Mouse (Mus musculus) embryo, embryonic 10 days (tissue): ENCODE results near the gene Nhs.

Source experiments
- DNase-seq: peaks from one replicate; pipeline ENCODE4 v3.0.0-alpha.2; 2015; ENCODE audit warnings: low spot score

Gene Nhs

DNA sequence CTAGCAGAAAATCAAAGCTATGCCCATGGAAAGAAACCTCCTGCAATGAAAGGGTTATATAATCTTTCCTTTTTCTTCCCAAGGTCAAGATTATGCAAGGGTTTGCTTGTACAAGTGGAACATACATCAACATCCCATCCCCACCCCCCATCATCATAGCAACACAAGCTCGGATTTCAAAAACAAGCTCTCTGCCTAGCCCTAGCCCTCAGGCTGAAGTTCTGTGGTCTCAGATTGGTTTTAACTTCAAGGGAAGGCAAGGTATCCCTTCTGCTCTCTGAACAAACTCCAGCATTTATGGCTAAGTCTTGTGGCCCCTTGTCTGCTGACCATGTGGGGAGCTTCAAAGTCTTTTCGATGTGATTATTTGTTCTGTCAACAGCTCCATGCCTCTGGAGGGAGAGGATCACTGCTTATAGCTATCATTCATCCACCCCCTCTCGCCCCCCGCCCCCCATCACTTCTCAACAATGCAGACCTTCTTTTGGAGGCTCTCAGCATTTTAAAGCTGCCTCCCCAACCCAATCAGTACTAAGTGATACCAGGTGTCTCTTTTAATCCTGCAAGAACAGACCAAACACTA, 216.3 kb downstream of the Nhs start:
- peak; percentile 21 for DNase-seq

DNA sequence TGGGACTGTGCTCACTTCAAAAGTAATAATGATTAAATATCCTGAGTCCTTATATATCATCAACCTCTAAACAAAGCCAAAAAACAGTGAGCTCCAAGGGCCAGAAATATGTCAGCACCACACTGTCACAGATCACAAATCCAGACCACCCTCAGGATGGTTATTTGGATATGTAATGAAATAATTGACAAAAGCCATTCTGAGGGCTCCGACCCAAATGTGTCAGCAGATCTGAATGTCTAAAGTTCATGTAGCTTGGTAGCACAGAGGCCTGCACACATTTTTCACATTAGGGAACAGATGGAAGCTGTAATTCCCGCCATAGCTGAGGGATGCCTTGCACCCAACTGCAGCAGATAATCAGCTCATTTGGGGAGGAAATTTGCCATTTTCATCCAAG, 218.8 kb downstream of the Nhs start:
- DNase-seq = peak; percentile 26

DNA sequence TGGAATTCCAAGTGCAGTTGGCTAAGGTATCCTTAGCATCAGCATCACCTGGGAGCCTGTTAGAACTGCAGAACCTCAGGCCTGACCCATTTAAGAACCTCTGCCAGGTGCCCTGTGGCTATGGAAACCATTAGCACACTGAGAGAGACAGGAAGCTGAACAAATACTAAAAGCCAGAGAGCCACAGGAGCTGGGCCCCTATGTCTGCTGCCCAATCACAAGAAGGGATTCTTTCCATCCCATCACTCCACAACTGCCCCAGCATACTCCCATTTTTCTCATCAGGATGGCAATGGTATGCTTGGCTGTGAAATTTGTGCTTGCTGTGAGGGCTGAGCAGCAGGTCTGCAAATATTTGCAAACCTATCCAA, 232.9 kb downstream of the Nhs start:
- DNase-seq = no peak

DNA sequence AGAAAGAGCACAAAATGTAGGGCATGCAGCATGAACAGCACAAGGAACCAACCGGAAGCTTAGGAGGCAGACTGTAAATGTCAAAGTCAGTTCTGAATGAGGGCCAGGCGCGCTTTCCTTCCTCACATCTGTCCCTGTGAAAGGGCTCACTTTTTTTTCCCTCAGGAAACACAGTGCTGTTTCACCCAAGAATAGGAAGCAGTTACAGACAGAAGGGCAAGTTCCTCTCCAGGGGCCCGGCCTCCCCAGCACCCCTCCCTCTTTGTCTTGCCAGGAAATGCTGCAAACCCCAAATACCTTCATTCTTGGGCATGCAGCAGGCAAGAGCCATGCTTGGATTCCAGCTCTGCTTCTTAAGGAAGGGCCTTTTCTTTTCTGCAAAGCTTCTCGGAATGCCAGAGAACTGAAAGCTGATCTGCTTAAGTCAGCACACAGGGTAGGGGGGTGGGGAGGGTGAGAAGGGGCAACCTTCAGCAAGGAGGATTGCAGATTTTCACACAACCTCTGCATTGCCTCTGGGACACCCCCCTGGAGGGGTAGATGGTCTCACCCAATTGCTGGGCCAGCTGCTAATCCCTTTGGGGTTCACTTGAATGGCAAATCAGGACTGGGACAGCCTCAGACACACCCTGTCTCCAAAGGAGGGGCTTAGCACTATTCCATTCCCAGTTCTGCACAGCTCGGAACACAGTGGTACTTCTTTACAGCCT, 233.4 kb downstream of the Nhs start:
- DNase-seq = peak; percentile 49

DNA sequence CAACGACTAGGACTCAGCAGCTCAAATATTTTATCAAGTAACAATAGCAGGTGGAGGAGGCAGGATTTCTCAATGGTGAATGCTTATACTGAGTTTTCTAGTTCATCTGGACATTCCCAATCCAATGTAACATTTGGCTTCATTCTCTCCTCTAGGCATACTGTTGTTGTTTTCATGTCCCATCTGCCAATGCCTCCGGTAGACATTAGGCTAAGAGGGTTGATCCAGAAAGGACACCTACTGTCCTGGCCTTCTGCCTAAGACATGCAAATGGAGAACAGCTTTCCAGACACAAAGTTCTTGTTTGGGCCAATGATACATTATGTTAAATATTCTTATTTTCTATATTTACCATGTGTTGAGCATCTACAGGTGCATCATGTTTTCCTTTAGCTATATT, 236.9 kb downstream of the Nhs start:
- DNase-seq = no peak

DNA sequence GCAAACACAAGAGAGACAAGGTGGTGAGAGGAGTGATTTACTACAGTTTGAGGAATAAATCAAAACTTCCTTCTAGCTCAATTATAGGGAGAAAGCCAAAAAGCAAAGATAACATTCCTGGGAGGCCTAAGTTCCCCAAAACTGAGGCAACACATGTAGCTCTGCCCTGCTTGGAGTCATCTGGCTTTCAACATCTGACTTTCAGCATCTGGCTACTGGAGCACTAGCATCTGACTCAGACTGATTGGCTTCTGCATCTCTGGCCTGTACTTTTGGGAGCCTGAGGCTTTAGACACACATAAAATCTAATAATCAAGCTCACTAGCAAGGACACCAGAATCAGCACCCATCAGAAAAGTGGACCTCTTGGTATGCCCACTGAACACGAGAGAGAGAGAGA, 237.9 kb downstream of the Nhs start:
- DNase-seq = no peak

DNA sequence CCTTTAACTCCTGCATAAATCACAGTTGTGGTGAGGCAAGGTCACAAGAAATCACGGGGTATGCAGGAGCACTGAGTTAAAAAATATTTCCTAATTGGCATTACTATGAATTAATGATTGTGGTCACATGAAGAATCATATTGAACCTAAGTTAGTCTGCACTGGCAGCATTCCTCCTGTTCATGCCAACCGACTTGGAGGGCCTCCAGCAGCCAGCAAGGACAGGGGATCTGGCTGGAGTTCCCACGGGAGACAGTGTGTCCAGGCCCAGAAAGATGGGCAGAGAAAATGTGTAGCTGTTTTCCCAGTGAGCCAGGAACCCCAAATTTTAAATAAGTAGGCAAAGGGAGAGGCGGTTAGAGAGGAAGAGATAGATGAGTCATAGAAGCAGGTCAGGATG, 249.6 kb downstream of the Nhs start:
- no peak for DNase-seq

DNA sequence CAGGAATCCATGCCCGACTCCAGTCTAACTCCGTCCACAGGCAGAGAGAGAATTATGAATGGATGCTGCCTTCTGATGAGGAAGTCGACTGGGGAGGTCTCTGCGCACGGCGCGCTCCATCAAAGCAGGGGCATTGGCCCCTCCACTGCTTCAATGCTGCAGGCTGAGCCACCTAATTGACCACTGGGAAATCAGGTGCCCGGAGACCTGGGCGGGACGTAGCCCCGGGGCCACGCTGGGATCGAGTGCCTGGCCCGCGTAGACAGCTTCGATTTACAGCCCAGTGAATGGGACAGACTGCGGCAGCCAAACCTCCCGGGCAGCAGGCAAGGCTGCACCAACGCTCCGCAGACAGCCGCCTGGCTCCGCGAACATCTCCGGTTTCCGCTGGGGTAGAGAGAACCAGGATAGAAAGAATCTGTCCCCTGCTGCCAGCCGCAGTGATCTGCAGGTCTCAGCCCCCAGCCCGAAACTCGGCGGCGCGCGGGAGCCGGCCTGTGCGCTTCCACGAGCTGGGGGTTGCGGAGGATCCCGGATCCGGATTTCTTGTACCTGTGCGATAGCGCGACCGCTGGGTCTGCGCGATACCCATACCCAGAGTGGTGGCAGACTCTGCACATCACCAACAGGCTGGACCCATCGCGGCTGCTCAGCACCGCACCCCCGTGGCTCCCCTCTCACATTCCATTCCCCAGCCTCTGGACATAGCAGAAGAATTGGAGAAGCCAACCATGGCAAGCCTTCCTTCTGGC, 250.7 kb downstream of the Nhs start:
- peak; percentile 47 for DNase-seq

DNA sequence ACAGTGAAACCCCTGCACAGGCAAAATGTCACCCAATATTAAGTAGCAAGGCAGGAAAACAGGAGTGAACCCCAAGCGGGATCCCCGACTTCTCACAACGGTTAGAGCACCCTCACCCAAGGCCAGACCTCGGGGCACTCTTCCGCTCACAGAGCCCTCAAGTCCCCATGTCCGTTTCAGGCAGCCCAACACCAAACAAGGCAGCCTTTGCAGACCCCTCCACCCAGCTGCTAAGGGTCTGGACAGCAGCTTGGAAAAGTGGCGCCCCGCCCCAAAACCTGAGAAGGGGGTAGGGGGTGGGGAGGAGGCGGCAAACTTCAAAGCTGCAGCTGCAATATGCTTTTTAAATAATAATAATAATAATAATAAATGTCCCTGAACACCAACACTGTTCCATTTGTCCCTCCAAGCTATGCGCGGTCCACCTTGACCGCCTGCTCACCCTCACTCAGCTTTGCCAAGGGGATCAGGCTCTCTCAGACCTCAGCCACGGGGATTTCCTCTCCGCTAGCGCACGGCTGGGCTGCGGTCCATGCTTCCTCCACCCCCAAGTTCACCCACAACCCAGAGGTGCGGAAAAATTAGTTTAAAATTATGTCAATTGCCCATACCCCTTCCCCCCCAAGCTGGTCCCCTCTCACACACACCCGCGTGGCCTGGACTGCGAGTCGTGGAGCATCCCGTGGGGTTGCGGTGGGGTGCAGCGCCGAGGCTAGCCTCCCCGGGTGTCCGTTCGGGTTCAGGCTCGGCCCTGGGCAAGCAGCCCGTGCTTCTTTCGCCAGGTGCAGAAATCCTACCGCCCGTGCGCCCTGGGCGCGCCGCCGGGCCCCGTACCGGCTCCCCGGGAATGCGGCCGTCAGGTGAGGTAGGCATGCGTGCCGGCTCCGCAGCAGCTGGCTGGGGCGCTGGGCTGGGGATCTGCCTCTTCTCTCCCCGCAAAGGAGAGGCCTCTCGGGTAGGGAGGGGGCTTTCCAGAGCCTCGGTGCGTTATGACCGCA, 251.6 kb downstream of the Nhs start:
- peak; percentile 10 for DNase-seq

DNA sequence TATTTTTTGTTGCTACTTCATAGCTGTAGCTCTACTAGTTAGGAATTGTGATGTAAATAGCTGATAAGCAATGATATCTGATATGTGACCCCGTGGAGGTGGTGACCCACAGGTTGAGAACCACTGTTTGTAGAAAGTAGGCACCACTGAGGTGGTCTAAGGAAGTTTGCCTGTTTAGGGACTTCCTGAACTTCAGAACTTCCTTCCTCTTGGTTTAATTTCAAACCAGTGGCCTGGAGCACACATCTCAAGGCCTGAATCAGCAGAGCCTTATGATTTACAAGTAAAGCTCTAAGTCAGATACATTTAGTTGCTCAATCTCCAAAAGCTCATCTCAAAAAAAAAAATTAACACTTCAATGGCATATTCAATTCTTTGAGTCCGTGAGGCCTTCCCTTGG, 265.1 kb downstream of the Nhs start:
- DNase-seq = no peak

DNA sequence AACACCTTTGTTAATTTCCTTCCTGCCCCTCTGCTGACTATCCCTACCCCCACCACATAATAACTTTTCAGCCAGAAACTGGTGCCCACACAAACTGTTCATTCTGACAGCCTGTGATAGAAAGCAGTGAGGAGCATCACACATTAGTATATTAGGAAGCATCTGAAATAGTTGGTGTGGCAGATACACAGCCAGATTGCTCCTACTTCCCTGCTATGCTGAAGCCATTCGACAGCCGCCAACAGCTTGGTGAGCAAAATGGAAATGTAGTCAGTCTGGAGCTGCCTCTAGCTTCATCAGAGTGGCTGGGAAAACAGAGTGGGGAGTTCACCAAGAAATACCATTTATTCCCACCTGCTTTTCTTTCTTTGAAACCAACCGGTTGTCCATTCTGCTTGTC, 275.9 kb downstream of the Nhs start:
- no peak for DNase-seq

DNA sequence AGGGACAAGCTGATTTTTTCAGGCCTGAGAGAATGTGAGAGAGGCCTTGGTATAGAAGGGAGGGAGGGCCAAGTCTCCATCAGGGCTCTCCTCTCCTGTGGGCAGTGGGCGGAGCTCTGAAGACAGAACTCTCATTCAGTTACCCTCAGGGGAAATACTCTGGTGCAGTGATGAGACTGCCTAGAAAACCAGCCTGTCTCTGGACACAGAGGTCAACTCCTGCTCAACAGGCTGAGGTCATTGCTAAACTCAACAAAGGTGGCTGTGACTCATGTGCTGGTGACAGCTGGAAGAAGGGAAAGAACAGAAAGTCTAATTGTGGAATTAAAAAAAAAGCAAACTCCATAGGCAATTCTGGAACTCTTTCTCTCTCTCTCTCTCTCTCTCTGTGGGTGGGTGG, 282.4 kb downstream of the Nhs start:
- DNase-seq = peak; percentile 21

DNA sequence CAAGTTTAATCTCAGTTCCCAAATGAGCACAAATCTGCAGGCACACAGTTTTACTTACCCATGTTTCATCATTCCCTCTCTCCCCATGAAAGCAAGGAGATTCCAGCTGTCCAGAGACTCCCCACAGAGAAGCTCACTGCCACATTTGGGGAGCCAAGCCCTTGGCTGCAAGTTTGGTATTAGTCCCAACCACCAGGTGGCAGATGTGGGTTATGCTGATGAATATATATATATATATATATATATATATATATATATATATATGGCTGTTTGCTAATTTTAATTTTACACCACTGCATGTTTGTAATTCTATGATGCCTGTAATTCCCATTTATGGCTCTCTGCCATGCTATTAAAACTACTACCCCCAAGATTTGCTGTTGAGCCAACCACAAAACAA, 286.0 kb downstream of the Nhs start:
- peak; percentile 16 for DNase-seq

DNA sequence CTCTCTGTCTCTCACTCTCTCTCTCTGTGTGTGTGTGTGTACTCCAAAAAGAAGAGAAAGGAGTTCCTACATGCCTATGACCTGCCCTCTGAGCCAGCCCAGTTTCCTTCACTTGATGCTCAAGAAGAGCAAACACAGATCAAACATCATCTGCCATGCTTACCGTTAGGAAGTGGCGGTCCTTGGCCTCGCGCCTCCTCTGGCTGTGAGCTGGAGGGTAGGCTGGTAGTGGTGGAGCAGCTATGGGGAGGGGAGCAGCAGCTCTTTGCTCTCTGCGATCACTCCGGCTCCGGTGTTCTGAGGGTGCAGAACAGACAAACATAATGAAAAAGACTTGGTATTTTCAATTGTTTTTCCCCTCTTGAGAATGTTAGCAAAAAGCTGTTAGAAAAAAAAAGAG, 288.2 kb downstream of the Nhs start:
- DNase-seq = no peak

DNA sequence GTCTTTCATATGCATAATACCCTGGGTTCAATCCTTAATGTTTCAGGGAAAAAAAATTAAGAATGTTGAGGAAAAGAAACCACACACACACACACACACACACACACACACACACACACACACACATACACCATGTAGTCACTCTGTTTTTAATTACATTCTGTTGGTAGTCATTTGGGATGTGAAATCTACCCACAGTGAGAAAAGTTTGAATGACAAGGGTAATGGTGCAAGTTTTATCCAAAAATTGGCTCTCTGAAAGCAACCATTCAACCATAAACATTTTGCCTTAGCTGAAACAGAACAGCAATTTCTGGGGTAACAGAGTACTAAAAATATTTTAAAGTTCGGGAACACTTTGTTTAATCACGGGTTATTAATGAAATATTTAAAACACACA, 303.9 kb downstream of the Nhs start:
- DNase-seq = no peak

DNA sequence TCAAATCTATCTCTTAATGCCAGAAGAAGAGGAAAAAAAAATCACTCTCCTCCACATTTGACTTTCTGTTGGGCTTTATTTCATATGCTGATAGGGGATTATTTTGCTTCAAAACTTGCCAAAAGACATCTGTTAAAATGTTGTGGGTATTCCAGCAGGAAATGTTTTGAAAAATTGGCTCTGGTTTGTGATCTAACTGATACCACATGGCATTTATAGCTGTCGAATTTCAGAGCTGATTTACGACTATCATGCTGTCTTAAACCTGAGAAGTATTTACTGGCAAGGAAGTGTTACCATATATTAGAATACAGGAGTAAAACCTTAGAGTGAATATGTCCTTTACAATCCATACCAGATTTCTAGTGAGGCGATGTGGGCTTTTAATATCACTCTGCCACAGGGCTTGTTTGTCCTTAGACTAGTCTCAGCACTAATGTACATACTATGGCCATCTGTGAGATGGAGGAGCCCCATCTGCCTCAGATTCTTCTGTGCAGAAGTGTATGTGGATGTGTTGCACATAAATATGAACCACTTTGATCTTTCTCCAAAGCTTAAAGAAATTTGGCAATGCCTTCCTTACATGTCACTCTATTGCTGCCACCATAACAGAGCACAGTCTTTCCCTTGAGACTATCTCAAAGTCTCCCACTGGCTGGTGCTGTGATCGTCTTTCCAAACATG, 305.8 kb downstream of the Nhs start:
- no peak for DNase-seq

DNA sequence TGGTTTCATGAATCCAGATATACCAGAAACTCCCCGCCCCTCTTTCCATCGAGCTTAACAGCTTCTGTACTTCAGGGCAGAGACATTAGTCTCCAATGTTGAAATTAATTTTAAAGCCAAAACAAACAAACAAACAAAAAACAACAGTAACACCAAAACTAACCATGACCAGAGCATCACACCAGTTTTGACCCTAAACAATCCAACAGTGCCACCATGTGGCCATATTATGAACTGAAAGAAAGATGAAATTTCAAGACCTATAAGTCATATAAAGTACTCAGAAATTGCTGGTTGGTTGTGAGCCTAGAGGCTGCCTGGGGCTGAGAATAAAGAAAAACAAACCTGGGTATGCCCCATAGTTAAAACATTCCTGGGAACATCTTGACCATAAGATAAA, 333.3 kb downstream of the Nhs start:
- peak; percentile 51 for DNase-seq

DNA sequence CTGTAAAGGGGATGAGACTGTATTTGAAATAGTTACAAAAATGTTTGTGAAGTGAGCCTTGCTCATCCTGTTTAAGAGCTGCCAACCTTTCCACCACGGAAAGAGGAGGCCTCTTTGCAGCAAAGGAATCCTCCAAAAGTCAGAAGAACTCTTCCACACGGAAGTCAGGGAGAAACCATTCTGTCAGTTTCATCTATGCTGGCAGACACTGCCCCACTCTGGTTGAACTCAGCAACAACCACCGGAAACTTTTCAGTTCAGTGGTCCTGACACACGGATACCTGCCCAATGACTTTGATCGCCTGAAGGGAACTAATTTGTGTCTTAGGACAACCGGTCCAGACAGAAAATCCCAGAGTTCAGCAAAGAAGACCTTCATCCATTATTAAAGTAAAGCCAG, 369.3 kb downstream of the Nhs start:
- peak; percentile 58 for DNase-seq
